Mouse (Mus musculus): ENCODE data around the gene Vcl. TPM values are rescaled to one million over a fixed set of nuclear protein-coding genes. Genes with fewer than 3 reads are reported as not detected.

The Vcl gene
- polyA plus RNA-seq, 1 experiment: 30.6 TPM

GRCm38 (mm10) chr14:21029025-21029659 is 99.9 kb downstream of the Vcl start:
- DNase-seq: no peak
- H3K27ac ChIP-seq (ENCODE audit: insufficient read depth, low read depth, low read length): no peak overlapping the region
- H3K4me3 ChIP-seq (ENCODE audit: insufficient read depth, low read depth, low read length): no peak overlapping the region
- no peaks in the 10 kb centered on the region for H3K27me3 ChIP-seq (replicated peaks; ENCODE audit: control insufficient read depth, insufficient read depth, low read length)
- peaks cover 22% of the 10 kb centered on the region for H3K36me3 ChIP-seq (ENCODE audit: control insufficient read depth, insufficient read depth, low read length)
- peaks cover 5% of the 10 kb centered on the region; the same call in 1 of the 2 replicates for H3K4me1 ChIP-seq (ENCODE audit: control insufficient read depth, insufficient read depth, low read length)
- TF ChIP-seq CTCF (conservative IDR thresholded peaks at IDR 0.05; ENCODE audit: insufficient read depth, insufficient read length, low read depth, low read length) (no peak), POLR2A (IDR thresholded peaks at IDR 0.05; ENCODE audit: low read depth, low read length) (no peak)
- 88% methylated on average over 11 of the region's 11 CpGs for WGBS

DNA sequence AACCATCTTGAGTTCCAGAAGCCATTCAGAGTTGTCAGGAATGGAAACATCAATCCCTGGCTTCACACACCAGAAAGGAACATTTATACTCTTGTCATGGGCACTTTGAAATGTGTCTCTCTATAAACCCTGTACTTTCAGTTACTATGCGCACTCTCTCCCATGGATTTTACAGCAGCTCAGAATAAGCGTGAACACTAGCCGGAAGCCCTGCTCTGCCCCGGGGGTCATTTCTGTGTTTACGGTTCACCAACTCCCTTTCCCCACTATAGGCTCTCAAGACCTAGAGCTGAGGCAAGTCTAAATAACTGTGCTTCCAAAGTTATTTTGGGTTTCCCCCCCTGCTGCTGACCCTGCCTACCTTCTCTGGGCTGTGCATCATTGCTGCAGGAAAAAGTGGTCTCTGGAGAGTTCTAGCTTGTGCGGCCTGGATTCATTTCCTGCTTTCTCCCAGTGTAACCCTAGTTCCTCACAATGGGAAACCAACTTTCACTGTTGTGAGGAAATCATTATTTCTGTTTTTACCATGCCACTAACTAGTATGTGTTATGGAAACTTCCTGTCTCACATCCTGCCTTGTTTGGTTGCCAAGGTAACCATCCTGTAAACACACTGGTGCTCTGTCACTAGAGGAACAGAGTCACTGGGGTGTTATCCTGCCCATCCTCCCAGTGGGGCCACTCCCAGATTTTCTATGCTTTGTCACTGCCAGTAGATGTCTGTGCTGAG is 102.7 kb downstream of the Vcl start:
- DNase-seq: peak; percentile 89
- H3K4me3 ChIP-seq (ENCODE audit: insufficient read depth, low read depth, low read length): no peak overlapping the region
- TF ChIP-seq POLR2A (IDR thresholded peaks at IDR 0.05; ENCODE audit: low read depth, low read length): no peak
- no peak for TF ChIP-seq CTCF (conservative IDR thresholded peaks at IDR 0.05; ENCODE audit: insufficient read depth, insufficient read length, low read depth, low read length)
- 23% methylated on average over 6 of the region's 6 CpGs for WGBS
- no peaks in the 10 kb centered on the region for H3K27me3 ChIP-seq (replicated peaks; ENCODE audit: control insufficient read depth, insufficient read depth, low read length)
- peak overlapping the region; percentile 37 for H3K27ac ChIP-seq (ENCODE audit: insufficient read depth, low read depth, low read length)
- H3K36me3 ChIP-seq (ENCODE audit: control insufficient read depth, insufficient read depth, low read length): peaks cover 9% of the 10 kb centered on the region
- peaks cover 5% of the 10 kb centered on the region; the same call in 1 of the 2 replicates for H3K4me1 ChIP-seq (ENCODE audit: control insufficient read depth, insufficient read depth, low read length)

GRCm38 (mm10) chr14:21034271-21034670 is 105.1 kb downstream of the Vcl start:
- no peak overlapping the region for H3K27ac ChIP-seq (ENCODE audit: insufficient read depth, low read depth, low read length)
- H3K4me3 ChIP-seq (ENCODE audit: insufficient read depth, low read depth, low read length): no peak overlapping the region
- no peaks in the 10 kb centered on the region for H3K27me3 ChIP-seq (replicated peaks; ENCODE audit: control insufficient read depth, insufficient read depth, low read length)
- TF ChIP-seq POLR2A (IDR thresholded peaks at IDR 0.05; ENCODE audit: low read depth, low read length) (no peak), CTCF (conservative IDR thresholded peaks at IDR 0.05; ENCODE audit: insufficient read depth, insufficient read length, low read depth, low read length) (no peak)
- DNase-seq: no peak
- H3K36me3 ChIP-seq (ENCODE audit: control insufficient read depth, insufficient read depth, low read length): peaks cover 13% of the 10 kb centered on the region
- 86% methylated on average over 4 of the region's 4 CpGs for WGBS
- peaks cover 5% of the 10 kb centered on the region; the same call in 1 of the 2 replicates for H3K4me1 ChIP-seq (ENCODE audit: control insufficient read depth, insufficient read depth, low read length)

DNA sequence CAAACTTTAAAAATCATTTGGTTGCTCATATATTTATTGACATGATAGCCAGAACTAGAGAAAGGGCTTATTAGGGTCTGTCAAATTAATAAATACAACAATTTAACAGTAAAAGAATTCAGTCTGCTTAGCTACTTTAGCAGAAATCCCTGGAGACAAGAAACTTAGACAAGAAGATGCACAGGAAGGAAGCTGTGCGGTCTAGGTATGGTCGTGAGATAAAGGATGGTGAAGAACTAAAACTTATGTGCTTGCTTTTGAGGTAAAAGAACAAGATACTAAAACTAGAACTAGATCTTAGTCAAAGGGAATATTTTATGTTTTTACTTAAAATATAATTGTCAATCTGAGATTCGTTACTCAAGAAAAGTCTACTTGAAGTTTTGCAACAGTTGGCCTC is 105.6 kb downstream of the Vcl start:
- Histone ChIP-seq H3K4me3 (ENCODE audit: insufficient read depth, low read depth, low read length) (no peak overlapping the region), H3K36me3 (ENCODE audit: control insufficient read depth, insufficient read depth, low read length) (peaks cover 15% of the 10 kb centered on the region), H3K4me1 (ENCODE audit: control insufficient read depth, insufficient read depth, low read length) (peaks cover 5% of the 10 kb centered on the region; the same call in 1 of the 2 replicates), H3K27ac (ENCODE audit: insufficient read depth, low read depth, low read length) (no peak overlapping the region), H3K27me3 (replicated peaks; ENCODE audit: control insufficient read depth, insufficient read depth, low read length) (no peaks in the 10 kb centered on the region)
- whole genome bisulfite sequencing: 89% methylated on average over 3 of the region's 3 CpGs
- TF ChIP-seq CTCF (conservative IDR thresholded peaks at IDR 0.05; ENCODE audit: insufficient read depth, insufficient read length, low read depth, low read length): no peak
- DNase-seq: no peak

- no peak overlapping the region for H3K4me3 ChIP-seq (ENCODE audit: insufficient read depth, low read depth, low read length)
- peaks cover 14% of the 10 kb centered on the region for H3K36me3 ChIP-seq (ENCODE audit: control insufficient read depth, insufficient read depth, low read length)
- no peak overlapping the region for H3K27ac ChIP-seq (ENCODE audit: insufficient read depth, low read depth, low read length)
- H3K4me1 ChIP-seq (ENCODE audit: control insufficient read depth, insufficient read depth, low read length): no peaks in the 10 kb centered on the region
- no peak for DNase-seq
- WGBS: 87% methylated on average over 12 of the region's 12 CpGs
- TF ChIP-seq CTCF (conservative IDR thresholded peaks at IDR 0.05; ENCODE audit: insufficient read depth, insufficient read length, low read depth, low read length) (no peak), POLR2A (IDR thresholded peaks at IDR 0.05; ENCODE audit: low read depth, low read length) (no peak)
- no peaks in the 10 kb centered on the region for H3K27me3 ChIP-seq (replicated peaks; ENCODE audit: control insufficient read depth, insufficient read depth, low read length)
These were observed 109.9 kb downstream of the Vcl start for GRCm38 (mm10) chr14:21039077-21039476.

GRCm38 (mm10) chr14:21039623-21040022 is 110.4 kb downstream of the Vcl start:
- no peak for TF ChIP-seq CTCF (conservative IDR thresholded peaks at IDR 0.05; ENCODE audit: insufficient read depth, insufficient read length, low read depth, low read length)
- no peak for TF ChIP-seq POLR2A (IDR thresholded peaks at IDR 0.05; ENCODE audit: low read depth, low read length)
- Histone ChIP-seq H3K36me3 (ENCODE audit: control insufficient read depth, insufficient read depth, low read length) (peaks cover 14% of the 10 kb centered on the region), H3K4me3 (ENCODE audit: insufficient read depth, low read depth, low read length) (no peak overlapping the region), H3K4me1 (ENCODE audit: control insufficient read depth, insufficient read depth, low read length) (no peaks in the 10 kb centered on the region), H3K27ac (ENCODE audit: insufficient read depth, low read depth, low read length) (no peak overlapping the region), H3K27me3 (replicated peaks; ENCODE audit: control insufficient read depth, insufficient read depth, low read length) (no peaks in the 10 kb centered on the region)
- DNase-seq: no peak
- WGBS: 80% methylated on average over 4 of the region's 4 CpGs

GRCm38 (mm10) chr14:21047840-21048239 is 118.6 kb downstream of the Vcl start:
- Histone ChIP-seq H3K27me3 (replicated peaks; ENCODE audit: control insufficient read depth, insufficient read depth, low read length) (no peaks in the 10 kb centered on the region), H3K4me3 (ENCODE audit: insufficient read depth, low read depth, low read length) (no peak overlapping the region), H3K36me3 (ENCODE audit: control insufficient read depth, insufficient read depth, low read length) (no peaks in the 10 kb centered on the region; the same call in 1 of the 2 replicates), H3K27ac (ENCODE audit: insufficient read depth, low read depth, low read length) (no peak overlapping the region), H3K4me1 (ENCODE audit: control insufficient read depth, insufficient read depth, low read length) (peaks cover 3% of the 10 kb centered on the region; the same call in 1 of the 2 replicates)
- 66% methylated on average over 2 of the region's 2 CpGs for WGBS
- no peak for DNase-seq
- TF ChIP-seq POLR2A (IDR thresholded peaks at IDR 0.05; ENCODE audit: low read depth, low read length) (no peak), CTCF (conservative IDR thresholded peaks at IDR 0.05; ENCODE audit: insufficient read depth, insufficient read length, low read depth, low read length) (no peak)

Data from kidney, adult 2 months (tissue).